Mouse (Mus musculus) spleen, adult 2 months (tissue): ENCODE results near the gene Crygn. TPM values are rescaled to one million over a fixed set of nuclear protein-coding genes. Genes with fewer than 3 reads are reported as not detected.
"Not testable (repeated sequence)": the region's sequence is repeated elsewhere in the genome, so short reads cannot be mapped to it uniquely, and the experiment has no call there.

ENCODE experiments used
- DNase-seq, 2 experiments: peaks; one replicate each; pipeline versions ENCODE4 v3.0.0 to v3.0.0-alpha.2; 2012 to 2021; ENCODE audit warnings: low spot score in 2 of 2, low read depth in 1 of 2
- H3K27ac ChIP-seq: fragments of 200-500 bp; 2 replicates; pipeline ENCODE4 v1.5.1; 2012; ENCODE audit warnings: low read length, inconsistent platforms; ENCODE audit not compliant: insufficient read depth
- H3K27me3 ChIP-seq: fragments of 200-500 bp; 2 replicates; pipeline ENCODE4 v1.6.1; 2012; ENCODE audit warnings: mild to moderate bottlenecking, moderate library complexity, low read length, inconsistent platforms; ENCODE audit not compliant: control insufficient read depth, insufficient read depth
- H3K36me3 ChIP-seq: fragments of 200-500 bp; 2 replicates; pipeline ENCODE4 v1.6.1; 2012; ENCODE audit warnings: mild to moderate bottlenecking, low read length, inconsistent platforms; ENCODE audit not compliant: control insufficient read depth, insufficient read depth
- H3K4me1 ChIP-seq: fragments of 200-500 bp; 2 replicates; pipeline ENCODE4 v1.6.1; 2011; ENCODE audit warnings: inconsistent platforms; ENCODE audit not compliant: control insufficient read depth, insufficient read depth, insufficient read length
- H3K4me3 ChIP-seq: fragments of 200-500 bp; 2 replicates; pipeline ENCODE4 v1.5.1; 2011; ENCODE audit warnings: mild to moderate bottlenecking, inconsistent platforms; ENCODE audit not compliant: insufficient read depth, insufficient read length; ENCODE audit errors: extremely low read depth
- CTCF ChIP-seq: fragments of 200-500 bp; IDR thresholded peaks from 2 replicates; pipeline ENCODE4 v1.5.1; 2011; ENCODE audit warnings: mild to moderate bottlenecking, inconsistent platforms; ENCODE audit not compliant: insufficient read depth, insufficient read length, insufficient replicate concordance; ENCODE audit errors: extremely low read depth
- POLR2A ChIP-seq: fragments of 200-500 bp; IDR thresholded peaks from 2 replicates; pipeline ENCODE4 v1.6.1; 2011; ENCODE audit warnings: low read depth, low read length, inconsistent platforms
- WGBS: fragments of 180-500 bp; shearing (Covaris S2); methylation state at CpG from one replicate; pipeline ENCODE4 v1.1.7; 2018; 5-methylcytosine and 5-hydroxymethylcytosine counted together
- polyA plus RNA-seq: library from polyadenylated mRNA; depleted of rRNA; stranded (reverse); fragments of >200 nt; gene quantifications from 2 replicates; pipeline ENCODE4 v1.2.3, GENCODE M21; 2012

Crygn gene
- polyA plus RNA-seq, 1 experiment, result 0.33 TPM

- Histone ChIP-seq H3K4me3 (no peak overlapping the region), H3K4me1 (peaks cover 2% of the 10 kb centered on the region; the same call in 1 of the 2 replicates), H3K36me3 (no peaks in the 10 kb centered on the region), H3K27me3 (no peaks in the 10 kb centered on the region), H3K27ac (no peak overlapping the region)
- WGBS, result 59% methylated on average over 4 of the region's 4 CpGs
- peak in 1 of 2 experiments; percentile 40 for DNase-seq
- TF ChIP-seq POLR2A (no peak), CTCF (no peak)
Measured at GRCm38 (mm10) chr5:24776681-24777080, 18.9 kb upstream of the Crygn start.

GRCm38 (mm10) chr5:24774549-24774948 is 16.7 kb upstream of the Crygn start:
- WGBS, result 95% methylated on average over 16 of the region's 16 CpGs
- not testable (repeated sequence) for H3K27me3 ChIP-seq, H3K4me3 ChIP-seq, DNase-seq, H3K36me3 ChIP-seq, H3K27ac ChIP-seq, H3K4me1 ChIP-seq

GRCm38 (mm10) chr5:24756931-24757330 is 877 bp downstream of the Crygn start:
- 86% methylated on average over 3 of the region's 3 CpGs for WGBS
- H3K27me3 ChIP-seq, result no peaks in the 10 kb centered on the region
- no peaks in the 10 kb centered on the region for H3K36me3 ChIP-seq
- no peak for TF ChIP-seq CTCF
- TF ChIP-seq POLR2A, result no peak
- H3K27ac ChIP-seq, result no peak overlapping the region
- H3K4me1 ChIP-seq, result peaks cover 4% of the 10 kb centered on the region; the same call in 1 of the 2 replicates
- no peak for DNase-seq
- H3K4me3 ChIP-seq, result no peak overlapping the region

GRCm38 (mm10) chr5:24752175-24752498 is 5.7 kb downstream of the Crygn start:
- peaks cover 12% of the 10 kb centered on the region; the same call in 1 of the 2 replicates for H3K4me1 ChIP-seq
- no peaks in the 10 kb centered on the region for H3K36me3 ChIP-seq
- 4% methylated on average over 2 of the region's 2 CpGs for WGBS
- DNase-seq, result no peak
- no peak for TF ChIP-seq CTCF
- no peak for TF ChIP-seq POLR2A
- no peaks in the 10 kb centered on the region for H3K27me3 ChIP-seq
- 0 out of 2 replicates have a peak overlapping the region, but pooled peaks have one; percentile 7 for H3K27ac ChIP-seq
- H3K4me3 ChIP-seq, result no peak overlapping the region; the same call in 1 of the 2 replicates

GRCm38 (mm10) chr5:24751305-24752174 is 6.3 kb downstream of the Crygn start:
- H3K4me1 ChIP-seq, result peaks cover 12% of the 10 kb centered on the region; the same call in 1 of the 2 replicates
- H3K4me3 ChIP-seq, result peak overlapping the region; percentile 84
- no peaks in the 10 kb centered on the region for H3K27me3 ChIP-seq
- H3K27ac ChIP-seq, result peak overlapping the region; percentile 95
- no peaks in the 10 kb centered on the region for H3K36me3 ChIP-seq
- TF ChIP-seq POLR2A (no peak), CTCF (no peak)
- peak in 1 of 2 experiments; percentile 39 for DNase-seq
- 5% methylated on average over 25 of the region's 25 CpGs for WGBS

GRCm38 (mm10) chr5:24750321-24751304 is 7.2 kb downstream of the Crygn start:
- Histone ChIP-seq H3K4me3 (peak overlapping the region; percentile 84), H3K4me1 (peaks cover 12% of the 10 kb centered on the region; the same call in 1 of the 2 replicates), H3K36me3 (no peaks in the 10 kb centered on the region), H3K27ac (peak overlapping the region; percentile 95), H3K27me3 (no peaks in the 10 kb centered on the region)
- WGBS, result 8% methylated on average over 53 of the region's 59 CpGs
- peak; percentile 69 to 78 for DNase-seq
- TF ChIP-seq CTCF (peak; percentile 96), POLR2A (peak; percentile 34; the same call in 1 of the 2 replicates)

GRCm38 (mm10) chr5:24749731-24750130 is 8.1 kb downstream of the Crygn start:
- Histone ChIP-seq H3K36me3 (no peaks in the 10 kb centered on the region), H3K27ac (0 out of 2 replicates have a peak overlapping the region, but pooled peaks have one; percentile 3), H3K4me3 (no peak overlapping the region), H3K4me1 (peaks cover 12% of the 10 kb centered on the region; the same call in 1 of the 2 replicates), H3K27me3 (no peaks in the 10 kb centered on the region)
- no peak for DNase-seq
- TF ChIP-seq POLR2A (no peak), CTCF (no peak)
- WGBS, result 57% methylated on average over 5 of the region's 5 CpGs
